Mouse (Mus musculus) megakaryocyte, embryonic 14.5 days (primary cell): ENCODE measurements around the gene Mgat4b.

Source experiments
- FLI1 ChIP-seq: IDR thresholded peaks from 2 replicates; pipeline ENCODE4 v1.6.1; 2012; ENCODE audit warnings: low read length, inconsistent platforms, mixed read lengths
- GATA1 ChIP-seq: IDR thresholded peaks from 3 replicates; pipeline ENCODE4 v1.6.1; 2012; ENCODE audit warnings: mixed read lengths, low read length, inconsistent platforms, borderline replicate concordance

DNA sequence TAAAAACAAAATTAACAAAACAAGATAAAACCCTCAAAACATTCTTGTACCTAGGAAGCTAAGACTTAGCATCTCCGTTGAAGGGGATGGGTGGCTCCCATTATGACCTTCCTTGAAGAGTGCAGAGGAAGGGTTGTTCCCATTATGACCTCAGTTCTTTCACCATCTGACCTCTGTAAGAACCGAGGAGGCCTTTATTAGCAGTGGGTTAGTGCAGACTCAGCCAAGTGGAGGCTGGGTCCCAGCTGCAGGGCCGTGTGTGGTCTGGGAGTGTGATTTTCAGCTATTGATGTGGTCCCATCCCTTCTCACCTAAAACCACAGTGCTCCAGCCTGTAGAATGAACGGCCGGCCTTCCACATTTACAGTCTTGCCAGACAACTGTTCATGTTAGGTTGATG is 34.6 kb downstream of the Mgat4b start:
- TF ChIP-seq GATA1 (no peak), FLI1 (no peak)
